Mouse (Mus musculus) C2C12 (cell line): ENCODE measurements around the gene Tpd52l1. TPM values are rescaled to one million over a fixed set of nuclear protein-coding genes. Genes with fewer than 3 reads are reported as not detected.

ENCODE experiments used
- H3K27me3 ChIP-seq: one replicate; pipeline ENCODE4 v1.6.1; 2011; ENCODE audit not compliant: control insufficient read depth, insufficient read depth, insufficient read length
- H3K36me3 ChIP-seq: one replicate; pipeline ENCODE4 v1.6.1; 2011; ENCODE audit not compliant: control insufficient read depth, insufficient read depth
- H3K4me3 ChIP-seq: one replicate; pipeline ENCODE4 v1.5.1; 2011; ENCODE audit warnings: mild to moderate bottlenecking, control low read depth; ENCODE audit not compliant: poor library complexity, insufficient read depth, severe bottlenecking
- H3K79me2 ChIP-seq: one replicate; pipeline ENCODE4 v1.6.1; 2011; ENCODE audit not compliant: control insufficient read depth, insufficient read depth
- H3K79me3 ChIP-seq: one replicate; pipeline ENCODE4 v1.6.1; 2011; ENCODE audit warnings: low read depth, control low read depth
- H3ac ChIP-seq: one replicate; pipeline ENCODE3; 2011; ENCODE audit warnings: low read depth; ENCODE audit not compliant: control insufficient read depth, insufficient read length
- CEBPB ChIP-seq: IDR thresholded peaks from one replicate; pipeline ENCODE4 v1.6.1; 2011; ENCODE audit warnings: low read depth, mild to moderate bottlenecking, control low read depth, moderate library complexity
- CTCF ChIP-seq: IDR thresholded peaks from one replicate; pipeline ENCODE4 v1.5.1; 2011; ENCODE audit not compliant: control insufficient read depth, insufficient read depth, insufficient read length
- FOSL1 ChIP-seq: IDR thresholded peaks from one replicate; pipeline ENCODE4 v1.8.0; 2011; ENCODE audit warnings: mild to moderate bottlenecking, low read length; ENCODE audit not compliant: poor library complexity, insufficient read depth, severe bottlenecking
- MAX ChIP-seq: IDR thresholded peaks from one replicate; pipeline ENCODE4 v1.6.1; 2011; ENCODE audit warnings: mild to moderate bottlenecking, control low read depth
- MYOD1 ChIP-seq: IDR thresholded peaks from one replicate; pipeline ENCODE4 v1.6.1; 2011; ENCODE audit warnings: low read depth; ENCODE audit not compliant: control insufficient read depth, insufficient read length
- MYOG ChIP-seq: IDR thresholded peaks from one replicate; pipeline ENCODE4 v1.6.1; 2011; ENCODE audit not compliant: control insufficient read depth, insufficient read length; ENCODE audit errors: extremely low read depth
- USF1 ChIP-seq: IDR thresholded peaks from one replicate; pipeline ENCODE4 v1.6.1; 2011; ENCODE audit warnings: low read depth, mild to moderate bottlenecking, control low read depth, moderate library complexity
- polyA plus RNA-seq: library from polyadenylated mRNA; unstranded; fragments of >200 nt; fragmentation: generic; extraction: Trizol; gene quantifications from one replicate; pipeline ENCODE4 v1.2.1, GENCODE M21; 2012; ENCODE audit warnings: missing spikeins

The Tpd52l1 gene
- polyA plus RNA-seq, 1 experiment, result 60.9 TPM

DNA sequence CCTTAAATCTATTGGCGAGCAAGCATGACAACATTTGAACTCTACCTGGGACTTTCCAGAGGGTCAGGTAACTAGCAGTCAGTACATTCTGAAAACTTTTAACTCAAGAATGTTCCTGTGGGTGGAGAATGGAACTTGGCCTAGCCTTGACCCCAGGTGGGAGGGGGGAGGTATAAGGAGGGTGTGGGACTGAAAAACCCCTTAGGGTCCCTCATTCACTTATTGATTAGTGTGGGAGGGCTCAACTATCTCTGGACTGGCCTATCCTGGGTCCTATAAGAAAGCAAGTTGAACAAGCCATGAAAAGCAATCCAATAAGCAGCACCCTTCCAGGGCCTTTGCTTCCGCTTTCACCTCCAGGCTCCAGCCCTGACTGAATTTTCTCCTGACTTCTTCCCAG lies 142.3 kb downstream of the Tpd52l1 start:
- Histone ChIP-seq H3ac (no peak overlapping the region), H3K36me3 (no peaks in the 10 kb centered on the region), H3K79me3 (no peaks in the 10 kb centered on the region), H3K27me3 (no peaks in the 10 kb centered on the region), H3K79me2 (no peaks in the 10 kb centered on the region), H3K4me3 (no peak overlapping the region)
- TF ChIP-seq MYOG (no peak), CEBPB (no peak), CTCF (no peak), FOSL1 (no peak), USF1 (no peak), MAX (no peak)

DNA sequence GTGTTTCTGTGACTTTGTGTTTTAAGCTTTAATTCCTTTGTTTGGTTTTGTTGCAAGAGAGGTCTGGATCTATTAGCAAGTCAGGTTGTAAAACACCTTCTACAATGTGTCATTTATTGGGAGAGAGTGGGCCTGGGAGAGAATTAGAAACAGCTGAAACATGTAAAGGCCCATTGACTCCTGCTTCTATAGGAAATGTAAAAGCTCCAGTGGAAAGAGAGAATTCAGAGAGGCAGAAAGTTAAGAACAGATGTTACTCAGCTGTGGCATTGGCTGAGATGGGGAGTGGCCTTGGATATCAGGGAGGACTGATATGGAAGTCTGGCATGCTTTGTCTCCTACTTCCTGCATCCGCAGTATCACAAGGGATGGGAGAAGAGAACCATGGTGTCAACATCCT lies 145.5 kb downstream of the Tpd52l1 start:
- TF ChIP-seq FOSL1, result no peak
- TF ChIP-seq USF1, result no peak
- no peak for TF ChIP-seq CTCF
- TF ChIP-seq MAX, result no peak
- TF ChIP-seq MYOG, result no peak
- no peak for TF ChIP-seq CEBPB
- no peak for TF ChIP-seq MYOD1
- Histone ChIP-seq H3K79me2 (no peaks in the 10 kb centered on the region), H3K27me3 (no peaks in the 10 kb centered on the region), H3K79me3 (no peaks in the 10 kb centered on the region), H3K36me3 (no peaks in the 10 kb centered on the region), H3ac (no peak overlapping the region), H3K4me3 (no peak overlapping the region)

DNA sequence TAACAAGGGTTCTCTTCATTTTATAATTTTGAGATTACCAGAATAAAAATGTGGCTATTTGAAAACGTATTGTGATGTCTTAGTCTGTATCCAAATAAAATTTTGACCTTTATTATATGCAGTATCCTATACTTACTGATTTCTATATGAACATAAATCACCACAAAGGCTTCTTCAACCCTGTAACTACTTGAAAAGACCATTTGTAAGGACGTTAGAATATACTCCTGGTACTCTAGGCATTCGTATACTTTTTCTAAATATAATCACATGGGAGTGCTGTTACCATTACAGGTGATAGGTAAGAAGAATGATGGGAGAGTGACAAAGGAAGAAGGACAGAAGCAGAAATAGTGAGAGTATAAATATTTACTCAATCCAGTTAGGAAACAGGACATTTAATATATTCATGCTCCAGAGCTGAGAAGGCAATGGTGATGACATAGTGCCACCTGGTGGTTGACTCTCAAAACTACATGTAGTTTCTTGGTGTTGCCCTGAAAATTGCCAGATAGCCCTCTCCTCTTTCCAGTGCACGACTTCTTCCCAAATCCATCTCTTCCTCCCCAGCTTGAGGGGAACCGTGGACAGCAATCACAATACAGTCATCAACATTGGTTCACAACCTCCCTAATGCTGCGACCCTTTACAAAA lies 146.7 kb downstream of the Tpd52l1 start:
- no peaks in the 10 kb centered on the region for H3K79me3 ChIP-seq
- peak overlapping the region; percentile 23 for H3ac ChIP-seq
- H3K27me3 ChIP-seq, result no peaks in the 10 kb centered on the region
- TF ChIP-seq USF1 (no peak), MAX (no peak), CTCF (peak; percentile 37)
- no peaks in the 10 kb centered on the region for H3K36me3 ChIP-seq
- no peak overlapping the region for H3K4me3 ChIP-seq
- H3K79me2 ChIP-seq, result no peaks in the 10 kb centered on the region

DNA sequence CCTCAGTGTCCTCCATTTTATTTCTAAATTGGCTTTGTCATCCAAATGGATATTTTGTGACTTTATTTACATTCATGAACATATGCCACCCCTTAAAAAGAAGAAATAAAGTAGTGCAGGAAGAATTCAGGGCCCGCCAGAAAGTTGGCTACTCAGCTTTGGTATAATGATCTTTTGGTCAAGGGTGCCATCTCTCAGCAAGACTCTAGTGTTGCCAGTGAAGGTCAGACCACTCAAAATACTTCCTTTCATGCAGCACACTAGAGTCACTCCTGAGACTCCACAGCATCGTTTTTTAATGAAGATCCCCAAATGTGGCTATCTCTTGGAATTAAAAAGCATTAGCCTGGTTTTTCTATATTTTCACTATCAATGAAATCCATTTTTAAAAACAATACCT lies 147.5 kb downstream of the Tpd52l1 start:
- TF ChIP-seq FOSL1 (no peak), USF1 (no peak), MYOG (no peak), MAX (no peak), MYOD1 (no peak), CTCF (no peak), CEBPB (no peak)
- no peaks in the 10 kb centered on the region for H3K79me2 ChIP-seq
- H3ac ChIP-seq, result no peak overlapping the region
- H3K4me3 ChIP-seq, result no peak overlapping the region
- no peaks in the 10 kb centered on the region for H3K36me3 ChIP-seq
- no peaks in the 10 kb centered on the region for H3K79me3 ChIP-seq
- no peaks in the 10 kb centered on the region for H3K27me3 ChIP-seq

DNA sequence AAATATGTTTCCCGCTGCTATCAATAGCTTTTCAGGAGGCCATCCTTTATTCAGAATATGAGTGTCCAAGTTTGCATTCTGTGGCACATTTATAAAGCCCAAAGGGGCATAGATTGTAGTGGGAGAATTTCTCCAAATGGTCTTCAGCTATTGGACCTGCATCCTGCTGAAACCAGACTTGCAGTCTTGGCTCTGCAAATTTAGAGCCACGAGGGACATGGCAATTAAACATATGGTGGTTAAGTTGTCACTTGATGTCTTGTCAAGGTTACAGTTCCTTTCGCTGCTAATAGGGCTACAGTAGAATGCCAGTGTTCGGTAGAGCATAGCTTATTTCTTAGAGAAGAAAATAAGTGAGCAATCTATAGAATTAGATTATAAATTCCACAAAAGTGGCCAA lies 148.7 kb downstream of the Tpd52l1 start:
- Histone ChIP-seq H3ac (no peak overlapping the region), H3K36me3 (no peaks in the 10 kb centered on the region), H3K27me3 (no peaks in the 10 kb centered on the region), H3K79me2 (no peaks in the 10 kb centered on the region), H3K4me3 (no peak overlapping the region), H3K79me3 (no peaks in the 10 kb centered on the region)
- TF ChIP-seq CTCF, result no peak
- TF ChIP-seq MYOD1, result no peak

DNA sequence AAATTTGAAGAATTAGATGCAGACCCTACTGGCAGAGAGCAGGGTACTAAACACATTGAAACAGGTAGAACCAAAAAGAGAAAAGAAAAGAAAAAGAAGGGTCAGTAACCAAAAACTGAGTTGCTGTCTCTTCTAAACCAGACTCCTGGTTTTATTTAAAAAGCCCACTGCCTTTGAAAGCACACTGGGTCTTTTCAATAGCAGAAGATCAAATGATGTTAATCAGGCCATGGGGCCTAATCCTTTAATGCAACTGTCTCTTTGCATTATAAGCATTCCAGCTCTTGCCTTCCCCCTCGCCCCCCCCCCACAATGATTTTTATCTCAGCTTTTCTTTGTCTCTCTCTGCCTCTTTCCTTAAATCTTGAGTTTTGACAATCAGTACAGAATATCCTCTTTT lies 149.3 kb downstream of the Tpd52l1 start:
- H3K36me3 ChIP-seq, result no peaks in the 10 kb centered on the region
- H3K4me3 ChIP-seq, result no peak overlapping the region
- H3K79me2 ChIP-seq, result no peaks in the 10 kb centered on the region
- no peaks in the 10 kb centered on the region for H3K79me3 ChIP-seq
- H3ac ChIP-seq, result no peak overlapping the region
- no peaks in the 10 kb centered on the region for H3K27me3 ChIP-seq
- TF ChIP-seq CEBPB (no peak), CTCF (no peak), MYOG (no peak), MAX (no peak), MYOD1 (no peak), FOSL1 (no peak), USF1 (no peak)
